Mouse (Mus musculus): ENCODE measurements at regions not wholly inside any gene's neighbourhood (a gene's known extent, or its start where the extent isn't known, plus 50 kb on each side); places are given as distances from the start of the nearest gene placed in this dataset.

- peak; percentile 36 for DNase-seq
Observed at GRCm38 (mm10) chr4:88937866-88938711, 58.1 kb upstream of the Ifne start.

DNA sequence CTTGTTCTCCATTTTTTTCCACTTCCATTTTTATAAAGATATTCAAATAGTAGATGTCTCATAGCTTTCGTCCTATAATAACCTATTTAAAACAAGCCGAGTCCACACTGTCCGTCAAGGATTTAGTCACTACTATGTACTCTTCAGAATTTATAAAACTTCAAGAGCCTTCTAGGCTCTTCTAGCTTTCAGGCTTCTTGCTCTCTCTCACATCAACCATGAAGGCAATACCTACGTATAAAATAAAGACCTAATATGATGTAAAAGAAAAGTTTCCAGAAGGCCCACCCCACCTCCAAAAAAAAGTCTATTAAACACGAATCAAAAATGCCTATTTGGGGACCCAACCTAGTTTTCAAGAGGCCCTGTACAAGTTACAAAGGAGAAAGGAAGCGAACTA, 57.0 kb upstream of the Ifne start:
- DNase-seq, result no peak

DNA sequence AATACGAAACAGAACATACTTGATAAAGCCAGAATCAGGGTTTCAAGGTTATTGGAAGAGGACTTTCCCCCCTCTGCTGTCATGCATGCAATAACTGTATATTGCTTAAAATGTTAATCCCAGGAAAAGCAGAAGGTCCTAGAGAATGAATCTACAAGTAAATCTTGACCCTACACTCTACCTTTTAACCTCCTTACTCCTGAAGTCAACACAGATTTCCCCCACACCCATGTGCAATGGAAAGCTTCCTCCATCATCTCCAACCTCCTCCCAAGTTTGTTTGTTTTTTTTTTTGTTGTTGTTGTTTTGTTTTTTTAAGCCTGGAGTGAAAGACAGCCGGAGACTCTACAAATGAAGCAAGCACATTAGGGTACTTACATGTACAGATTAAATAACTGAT, 55.9 kb upstream of the Ifne start:
- DNase-seq, result no peak

DNA sequence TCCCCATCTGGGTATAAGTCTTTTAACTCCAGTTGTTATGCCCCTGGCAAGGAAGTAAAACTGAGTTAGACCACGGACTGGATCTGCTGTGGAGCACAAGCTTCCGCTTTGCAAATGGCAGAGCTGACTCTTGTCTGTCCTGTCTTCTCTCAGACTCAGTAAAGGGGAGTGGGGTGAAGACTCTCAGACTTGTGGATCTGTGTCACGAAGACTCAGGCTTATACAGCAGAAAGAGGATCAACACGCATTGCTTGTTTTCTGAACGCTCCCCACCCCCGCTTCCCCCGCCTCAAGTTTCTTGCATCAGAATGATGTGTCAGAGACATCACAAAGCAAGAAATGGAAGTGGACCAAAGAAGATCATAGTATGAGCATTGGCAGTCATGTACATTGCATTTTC, 55.3 kb upstream of the Ifne start:
- DNase-seq, result no peak

- no peak for DNase-seq
Observed at GRCm38 (mm10) chr4:88934266-88935025, 54.4 kb upstream of the Ifne start.

GRCm38 (mm10) chr4:88931217-88931616, 51.2 kb upstream of the Ifne start:
- no peak for DNase-seq
